Mouse (Mus musculus) lung, postnatal 10 days (tissue): ENCODE measurements around the gene Zar1l.

Source experiments
- DNase-seq: peaks from one replicate; pipeline ENCODE4 v3.0.0; 2021

Zar1l gene

GRCm38 (mm10) chr5:150478612-150479011 lies 39.4 kb downstream of the Zar1l start:
- peak; percentile 41 for DNase-seq

- no peak for DNase-seq
Observed at GRCm38 (mm10) chr5:150477364-150477763, 40.6 kb downstream of the Zar1l start.

DNA sequence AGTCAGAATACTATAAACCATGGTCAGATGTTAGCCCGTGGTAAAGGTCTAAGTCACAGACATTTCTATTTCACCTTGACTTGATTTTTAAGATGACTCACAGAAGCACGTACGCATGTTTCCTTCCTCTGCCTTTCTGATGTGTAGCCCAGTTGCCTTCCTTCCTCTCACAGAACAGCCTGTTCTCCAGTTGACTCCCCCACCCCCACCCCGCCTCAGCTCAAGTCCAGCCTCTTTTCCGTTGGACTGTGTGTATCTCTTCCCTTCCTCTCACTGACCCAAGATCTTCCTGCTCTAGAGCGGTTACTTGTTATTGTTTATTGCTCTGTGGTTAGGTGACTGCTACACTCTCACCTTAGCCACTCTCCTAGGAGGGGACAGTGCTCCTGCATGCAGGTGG lies 49.5 kb downstream of the Zar1l start:
- DNase-seq, result peak; percentile 52

DNA sequence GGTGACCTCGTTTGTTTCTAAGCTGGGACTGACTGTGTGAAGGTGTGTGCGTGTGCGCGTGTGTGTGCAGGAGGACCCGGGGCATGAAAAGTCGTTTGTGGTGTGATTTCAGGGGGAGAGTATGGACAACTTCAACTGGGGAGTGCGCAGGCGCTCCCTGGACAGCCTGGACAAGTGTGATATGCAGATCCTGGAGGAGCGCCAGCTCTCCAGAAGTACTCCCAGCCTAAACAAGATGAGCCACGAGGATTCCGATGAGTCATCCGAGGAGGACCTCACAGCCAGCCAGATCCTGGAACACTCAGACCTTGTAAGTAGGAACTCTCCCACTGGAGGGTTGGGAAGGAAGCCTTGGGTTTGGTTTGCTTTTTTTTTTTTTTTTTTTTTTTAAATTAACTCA lies 51.8 kb downstream of the Zar1l start:
- peak; percentile 95 for DNase-seq

DNA sequence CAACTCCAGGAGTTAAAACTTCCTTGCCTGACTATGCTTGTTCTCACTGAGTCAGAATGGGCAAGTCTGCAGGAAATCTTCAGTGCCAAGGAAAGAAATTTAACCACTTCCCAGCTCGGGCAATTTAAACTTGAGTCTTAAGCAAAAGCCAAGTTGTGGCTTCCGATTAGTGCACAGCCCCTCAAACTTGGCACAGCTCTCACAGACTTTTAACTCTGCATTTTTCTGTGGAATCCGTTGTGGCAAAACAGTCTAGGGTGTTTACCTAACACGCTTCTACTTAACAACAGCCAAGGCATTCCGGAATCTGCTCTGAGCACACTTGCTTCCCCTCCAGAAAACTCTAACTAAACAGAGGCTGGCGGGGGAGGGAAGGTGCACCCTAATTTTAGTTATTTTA lies 52.7 kb downstream of the Zar1l start:
- DNase-seq, result peak; percentile 69

- DNase-seq, result no peak
Observed at GRCm38 (mm10) chr5:150464721-150465120, 53.2 kb downstream of the Zar1l start.

DNA sequence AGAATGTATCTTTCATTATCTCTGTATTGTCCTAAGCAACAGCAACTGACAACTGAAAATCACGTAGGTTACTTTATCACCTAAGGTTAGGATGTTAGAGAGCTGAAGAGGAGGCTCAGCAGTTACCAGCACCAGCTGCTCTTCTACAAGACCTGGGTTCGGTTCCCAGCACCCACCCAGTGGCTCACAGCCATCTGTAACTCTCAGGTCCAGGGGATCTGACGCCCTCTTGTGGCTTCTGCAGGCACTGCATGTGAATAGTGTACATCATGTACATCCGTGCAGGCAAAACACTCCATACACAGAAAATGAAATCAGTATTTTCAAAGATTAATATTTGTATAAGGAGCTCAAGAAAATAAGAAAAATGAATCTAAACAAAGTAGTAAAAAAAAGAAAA lies 58.2 kb downstream of the Zar1l start:
- no peak for DNase-seq

- peak; percentile 67 for DNase-seq
Observed at GRCm38 (mm10) chr5:150457904-150458739, 59.8 kb downstream of the Zar1l start.

GRCm38 (mm10) chr5:150457165-150457903 lies 60.6 kb downstream of the Zar1l start:
- peak; percentile 65 for DNase-seq
